Mouse (Mus musculus) lung, embryonic 14.5 days (tissue): ENCODE results near the gene Fkbp1a. TPM values are rescaled to one million over a fixed set of nuclear protein-coding genes. Genes with fewer than 3 reads are reported as not detected.
A peak's percentile ranks its signal among the peaks of the same experiment; 100 is the strongest.

Experiments used
- ATAC-seq: fragments of 200-750 bp; cut with Nextera tagmentation; 2 replicates; pipeline ENCODE4 v1.8.0; 2017; ENCODE audit warnings: mild to moderate bottlenecking, moderate TSS enrichment, moderate library complexity; ENCODE audit not compliant: insufficient read depth
- DNase-seq: peaks from one replicate; pipeline ENCODE4 v3.0.0-alpha.2; 2015
- H3K27ac ChIP-seq: fragments of 300-500 bp; sonication (generic); 2 replicates; pipeline ENCODE4 v1.5.1; 2014; ENCODE audit warnings: low read depth, mild to moderate bottlenecking, moderate library complexity
- H3K27me3 ChIP-seq: fragments of 300-500 bp; sonication (generic); 2 replicates; pipeline ENCODE4 v1.6.1; 2014; ENCODE audit warnings: low read length, control low read depth; ENCODE audit not compliant: insufficient read depth
- H3K36me3 ChIP-seq: fragments of 300-500 bp; sonication (generic); 2 replicates; pipeline ENCODE4 v1.6.1; 2014; ENCODE audit warnings: control low read depth; ENCODE audit not compliant: insufficient read depth
- H3K4me1 ChIP-seq: fragments of 300-500 bp; sonication (generic); 2 replicates; pipeline ENCODE4 v1.6.1; 2014; ENCODE audit warnings: antibody characterized with exemption, control low read depth; ENCODE audit not compliant: insufficient read depth
- H3K4me2 ChIP-seq: fragments of 300-500 bp; sonication (generic); 2 replicates; pipeline ENCODE4 v1.6.1; 2014; ENCODE audit warnings: mild to moderate bottlenecking
- H3K4me3 ChIP-seq: fragments of 300-500 bp; sonication (generic); 2 replicates; pipeline ENCODE4 v1.5.1; 2014; ENCODE audit warnings: low read depth, low read length
- H3K9ac ChIP-seq: fragments of 300-500 bp; sonication (generic); 2 replicates; pipeline ENCODE4 v1.6.1; 2014
- H3K9me3 ChIP-seq: fragments of 300-500 bp; sonication (generic); 2 replicates; pipeline ENCODE4 v1.6.1; 2016; ENCODE audit warnings: low read depth, low read length, control low read depth
- CTCF ChIP-seq: IDR thresholded peaks from 2 replicates; pipeline ENCODE4 v1.5.1; 2016; ENCODE audit warnings: antibody characterized with exemption, low read depth
- WGBS: fragments of 180-500 bp; shearing (Covaris S2); extraction: QIAGEN DNeasy Blood & Tissue Kit; methylation state at CpG from one replicate; pipeline ENCODE4 v1.1.7; 2014; 5-methylcytosine and 5-hydroxymethylcytosine counted together
- polyA plus RNA-seq: library from polyadenylated mRNA; unstranded; fragments of >200 nt; fragmentation: Nextera tagmentation; extraction: Ambion mirVana; gene quantifications from 2 replicates; pipeline ENCODE4 v1.2.1, GENCODE M21; 2014

The Fkbp1a gene
- 861 and 873 TPM in 2 replicates for polyA plus RNA-seq

DNA sequence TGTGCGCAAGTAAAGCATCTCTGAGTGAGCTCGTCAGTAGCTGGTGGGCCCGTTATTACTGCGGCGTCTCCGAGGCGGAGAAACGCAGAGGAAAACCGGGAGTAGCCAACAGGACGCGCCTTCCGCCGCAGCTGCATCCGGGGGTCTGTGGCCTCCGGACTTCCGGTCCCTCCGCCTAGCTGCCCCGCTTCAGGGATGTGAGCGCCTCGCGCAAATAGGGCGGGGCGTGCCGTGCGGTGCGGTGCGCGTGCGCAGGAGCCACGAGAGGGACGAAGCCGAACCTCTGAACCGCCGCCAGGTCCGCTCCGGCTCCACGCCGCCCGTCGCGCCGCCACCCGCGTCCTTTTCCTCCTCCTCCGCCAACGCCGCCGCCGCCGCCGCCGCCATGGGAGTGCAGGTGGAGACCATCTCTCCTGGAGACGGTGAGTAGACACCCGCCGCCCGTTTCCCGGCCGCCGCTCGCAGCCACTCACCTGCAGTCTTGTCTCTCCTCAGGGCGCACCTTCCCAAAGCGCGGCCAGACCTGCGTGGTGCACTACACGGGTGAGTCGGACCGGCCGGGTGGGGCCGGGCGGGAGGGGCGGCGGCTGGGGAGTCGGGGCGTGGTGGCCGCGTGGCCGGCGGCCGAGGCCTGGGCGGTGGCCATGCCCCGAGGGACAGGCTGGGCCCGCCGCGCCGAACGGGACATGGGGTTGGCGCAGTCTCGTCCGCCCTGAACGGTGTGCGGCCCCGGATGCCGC, at the start of gene Fkbp1a:
Fkbp1a (plus strand) TSS at position 161 of the 740 bp plus-strand sequence.
- TF ChIP-seq CTCF = peak; percentile 3; the same call in 1 of the 2 replicates
- ATAC-seq = peak; percentile 98
- DNase-seq = peak; percentile 99
- under 1% methylated on average over 86 of the region's 93 CpGs for WGBS
- peaks cover 11% of the 10 kb centered on the region for H3K4me1 ChIP-seq
- peaks cover 33% of the 10 kb centered on the region for H3K36me3 ChIP-seq
- H3K27me3 ChIP-seq = no peaks in the 10 kb centered on the region
- H3K4me3 ChIP-seq = peak within 1 kb of the TSS; percentile 94
- H3K9me3 ChIP-seq = no peaks in the 10 kb centered on the region
- peak within 1 kb of the TSS; percentile 72 for H3K4me2 ChIP-seq
- H3K9ac ChIP-seq = peak within 1 kb of the TSS; percentile 97
- H3K27ac ChIP-seq = peak within 1 kb of the TSS; percentile 95

DNA sequence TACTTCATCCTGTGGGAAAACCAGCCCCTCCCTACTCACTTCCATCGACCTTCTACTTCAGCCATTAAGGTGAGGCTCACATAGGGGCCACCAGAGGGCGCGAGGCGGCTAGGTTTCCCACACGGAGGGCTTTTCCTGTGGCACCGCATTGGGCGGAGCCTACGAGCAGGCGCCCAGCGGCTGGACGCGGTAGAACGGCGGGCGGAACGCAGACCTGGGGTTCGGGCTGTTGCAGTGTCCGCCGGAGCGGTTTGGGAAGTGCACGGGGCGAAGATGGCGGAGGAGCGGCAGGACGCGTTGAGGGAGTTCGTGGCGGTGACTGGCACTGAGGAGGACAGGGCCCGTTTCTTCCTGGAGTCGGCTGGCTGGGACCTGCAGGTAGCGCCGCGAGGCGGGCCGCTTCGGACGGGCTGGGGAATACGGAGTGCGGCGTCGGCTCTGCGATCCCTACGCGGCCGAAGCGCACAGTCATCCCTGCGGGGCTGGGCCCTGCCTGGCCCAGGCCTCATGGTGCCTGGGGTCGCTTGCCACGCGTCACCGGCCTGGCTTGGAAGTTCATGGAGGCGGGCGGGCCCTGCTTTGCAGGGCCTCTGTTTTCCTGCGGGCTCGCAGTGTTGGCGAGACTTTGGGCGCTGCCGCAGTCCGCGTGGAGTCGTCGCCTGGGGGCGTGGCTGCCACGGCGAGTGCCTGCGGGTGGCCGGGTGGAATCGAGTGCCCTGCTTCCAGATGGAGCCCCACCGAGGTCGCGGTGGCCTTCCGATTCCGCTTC, 48.1 kb upstream of the Fkbp1a start, which contains the start of gene Nsfl1c:
Nsfl1c (plus strand) TSS at position 148 of the 769 bp plus-strand sequence.
- H3K4me1 ChIP-seq = no peaks in the 10 kb centered on the region
- under 1% methylated on average over 73 of the region's 73 CpGs for WGBS
- H3K36me3 ChIP-seq = peaks cover 28% of the 10 kb centered on the region
- H3K27ac ChIP-seq = no peak within 1 kb of the TSS; the same call in 1 of the 2 replicates
- H3K9ac ChIP-seq = peak within 1 kb of the TSS; percentile 89
- H3K4me3 ChIP-seq = peak within 1 kb of the TSS; percentile 90
- H3K9me3 ChIP-seq = no peaks in the 10 kb centered on the region
- peak; percentile 99 for TF ChIP-seq CTCF
- ATAC-seq = peak; percentile 100
- H3K4me2 ChIP-seq = peak within 1 kb of the TSS; percentile 80
- DNase-seq = peak; percentile 98
- no peaks in the 10 kb centered on the region for H3K27me3 ChIP-seq

DNA sequence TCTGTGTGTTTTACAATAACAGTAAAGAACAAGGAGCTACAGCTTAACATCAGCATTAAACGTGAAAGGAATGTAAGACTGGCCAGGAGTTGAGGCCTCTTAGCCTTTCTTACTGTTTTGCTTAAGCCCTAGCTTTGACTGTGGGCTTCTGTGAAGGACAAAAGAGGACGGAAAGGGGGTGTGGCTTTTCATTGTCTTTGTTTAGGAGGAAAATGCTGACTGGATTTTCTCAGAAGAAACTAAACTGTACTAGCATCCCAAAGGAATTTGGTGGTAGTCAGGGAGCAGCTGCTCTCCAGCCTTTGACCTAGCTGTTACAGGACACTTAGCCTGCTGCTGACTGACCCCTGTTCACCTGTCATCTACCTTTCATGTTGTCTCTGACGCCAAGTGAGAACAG, 43.9 kb upstream of the Fkbp1a start:
- DNase-seq = no peak
- 78% methylated on average over 3 of the region's 3 CpGs for WGBS
- Histone ChIP-seq H3K4me3 (no peak overlapping the region), H3K27ac (no peak overlapping the region), H3K4me1 (no peaks in the 10 kb centered on the region), H3K9ac (no peak overlapping the region), H3K36me3 (peaks cover 66% of the 10 kb centered on the region), H3K27me3 (no peaks in the 10 kb centered on the region), H3K4me2 (no peak overlapping the region), H3K9me3 (no peaks in the 10 kb centered on the region)
- no peak for ATAC-seq
- TF ChIP-seq CTCF = no peak

DNA sequence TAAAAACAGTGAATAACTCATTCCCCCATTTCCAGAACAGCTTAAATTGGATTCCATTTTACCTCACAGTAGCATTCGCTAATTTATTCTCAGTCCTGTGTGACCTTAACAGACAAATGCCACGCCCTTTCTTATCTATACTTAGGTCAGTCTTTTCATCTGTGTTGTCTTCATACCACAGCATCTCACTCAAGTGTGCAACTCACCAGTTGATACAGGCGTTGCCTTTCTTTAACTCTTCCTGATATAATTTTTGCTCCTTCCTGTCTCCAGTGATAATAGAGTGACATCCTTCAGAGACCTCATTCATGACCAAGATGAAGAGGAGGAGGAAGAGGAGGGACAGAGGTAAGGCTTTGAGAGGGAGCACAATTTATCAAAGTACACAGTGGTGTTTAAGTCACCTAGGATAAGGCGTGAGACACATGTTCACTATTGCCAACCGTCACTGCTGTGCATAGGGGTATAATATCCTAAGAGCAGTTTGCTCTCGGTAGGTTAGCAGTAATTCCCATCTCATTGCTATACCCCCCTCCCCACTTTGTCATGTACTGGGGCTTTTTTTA, 41.8 kb upstream of the Fkbp1a start:
- no peaks in the 10 kb centered on the region for H3K9me3 ChIP-seq
- no peak overlapping the region for H3K4me3 ChIP-seq
- H3K4me1 ChIP-seq = no peaks in the 10 kb centered on the region
- WGBS = 80% methylated on average over 6 of the region's 6 CpGs
- ATAC-seq = no peak
- H3K27ac ChIP-seq = no peak overlapping the region
- H3K36me3 ChIP-seq = peaks cover 86% of the 10 kb centered on the region
- no peaks in the 10 kb centered on the region for H3K27me3 ChIP-seq
- H3K4me2 ChIP-seq = no peak overlapping the region
- H3K9ac ChIP-seq = no peak overlapping the region
- DNase-seq = no peak
- TF ChIP-seq CTCF = no peak

GRCm38 (mm10) chr2:151504226-151504625, 38.1 kb upstream of the Fkbp1a start:
- no peaks in the 10 kb centered on the region for H3K4me1 ChIP-seq
- H3K9ac ChIP-seq = no peak overlapping the region
- H3K27me3 ChIP-seq = no peaks in the 10 kb centered on the region
- H3K9me3 ChIP-seq = no peaks in the 10 kb centered on the region
- H3K36me3 ChIP-seq = peaks cover 85% of the 10 kb centered on the region
- H3K27ac ChIP-seq = no peak overlapping the region
- whole genome bisulfite sequencing = 91% methylated on average over 4 of the region's 4 CpGs
- ATAC-seq (no peak), DNase-seq (no peak)
- TF ChIP-seq CTCF = peak; percentile 20; the same call in 1 of the 2 replicates
- H3K4me2 ChIP-seq = no peak overlapping the region
- H3K4me3 ChIP-seq = no peak overlapping the region

- ATAC-seq (peak; percentile 58; the same call in 1 of the 2 replicates), DNase-seq (peak; percentile 79)
- H3K36me3 ChIP-seq = peaks cover 88% of the 10 kb centered on the region
- TF ChIP-seq CTCF = no peak
- H3K4me2 ChIP-seq = no peak overlapping the region
- no peaks in the 10 kb centered on the region for H3K9me3 ChIP-seq
- no peaks in the 10 kb centered on the region for H3K27me3 ChIP-seq
- H3K9ac ChIP-seq = no peak overlapping the region
- no peak overlapping the region for H3K27ac ChIP-seq
- no peaks in the 10 kb centered on the region for H3K4me1 ChIP-seq
- H3K4me3 ChIP-seq = no peak overlapping the region
Observed at GRCm38 (mm10) chr2:151512199-151512598, 30.1 kb upstream of the Fkbp1a start.
